Mouse (Mus musculus) erythroblast, embryonic 14.5 days (primary cell): ENCODE measurements around the gene Iqce.

ENCODE experiments used
- GATA1 ChIP-seq: IDR thresholded peaks from 2 replicates; pipeline ENCODE4 v1.6.1; 2012; ENCODE audit warnings: low read length, inconsistent platforms, mixed read lengths
- TAL1 ChIP-seq: IDR thresholded peaks from 3 replicates; pipeline ENCODE4 v1.6.1; 2012; ENCODE audit warnings: low read length, inconsistent platforms, mixed read lengths

DNA sequence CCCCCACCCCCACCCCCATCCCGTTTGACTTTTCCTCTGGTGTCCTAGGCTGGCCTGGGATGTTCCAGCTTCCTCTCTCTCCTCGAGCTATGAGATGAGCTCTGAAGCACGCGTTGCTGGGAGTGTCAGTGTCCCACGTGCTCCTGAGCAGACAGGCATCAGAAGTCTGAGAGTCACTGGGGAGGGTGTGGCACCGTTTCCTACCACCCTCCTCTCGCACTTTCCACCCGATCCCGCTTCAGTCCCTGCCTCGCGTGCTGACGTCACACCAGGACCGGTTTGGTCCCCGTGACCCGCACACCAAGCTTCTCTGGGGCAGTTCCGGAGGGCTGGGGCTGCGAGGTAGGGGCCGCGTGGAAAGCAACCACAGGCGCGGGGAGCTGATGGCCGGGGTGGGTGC, 33.1 kb upstream of the Iqce start:
- TF ChIP-seq TAL1: no peak
- TF ChIP-seq GATA1: no peak
